Mouse (Mus musculus): ENCODE results near the gene Bpifb1. TPM values are rescaled to one million over a fixed set of nuclear protein-coding genes. Genes with fewer than 3 reads are reported as not detected.

The Bpifb1 gene
- polyA plus RNA-seq, 1 experiment from 2014 or later = 0.38 TPM

DNA sequence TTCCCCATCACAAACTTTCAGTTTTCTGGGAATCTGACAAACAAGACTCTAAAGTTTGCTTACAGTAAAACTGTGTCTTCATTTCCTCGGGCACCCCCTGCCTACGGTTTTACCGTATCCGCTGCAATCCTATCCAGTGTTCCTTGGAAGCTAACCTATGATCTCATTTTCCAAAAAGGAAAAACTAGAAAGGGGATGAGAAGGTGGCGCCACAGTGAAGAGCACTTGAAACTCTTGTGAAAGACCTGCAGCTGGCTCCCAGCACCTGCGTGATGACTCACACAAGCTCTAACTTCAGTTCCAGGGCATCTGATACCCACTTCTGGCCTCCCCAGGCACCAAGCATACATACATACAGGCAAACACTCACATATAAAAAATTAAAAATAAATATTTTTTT, 5.3 kb upstream of the Bpifb1 start:
- Histone ChIP-seq H3K4me3 (replicated peaks) (no peak overlapping the region), H3K4me2 (no peak overlapping the region), H3K9ac (no peak overlapping the region), H3K36me3 (no peaks in the 10 kb centered on the region), H3K27ac (no peak overlapping the region), H3K27me3 (no peaks in the 10 kb centered on the region), H3K4me1 (replicated peaks) (0 out of 2 replicates have a peak, but pooled peaks cover under 1% of the 10 kb centered on the region), H3K9me3 (replicated peaks) (no peaks in the 10 kb centered on the region)
- ATAC-seq (ENCODE audit: low read depth) (no peak), DNase-seq (no peak)
- 77% methylated on average over 6 of the region's 6 CpGs for WGBS (ENCODE audit: insufficient replicate concordance)

DNA sequence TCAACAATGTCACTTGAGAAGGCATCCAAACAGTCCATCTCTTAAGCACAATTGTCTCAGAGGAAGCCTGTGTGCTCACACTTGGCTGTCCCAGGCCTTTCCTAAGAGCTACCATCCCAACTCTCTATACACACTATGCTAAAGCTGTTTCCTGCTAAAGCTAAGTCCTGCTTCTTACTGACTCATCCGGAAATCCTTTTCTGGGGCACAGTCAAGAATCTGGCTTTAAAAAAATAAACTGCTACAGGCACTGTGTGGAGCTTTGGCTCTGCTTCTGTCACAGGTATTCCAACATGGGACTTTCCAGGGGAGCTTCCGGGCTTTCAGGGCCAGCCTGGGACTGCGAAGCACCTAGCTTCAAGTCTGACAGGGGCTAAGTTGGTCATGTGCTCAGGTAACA, 4.9 kb upstream of the Bpifb1 start:
- no peak overlapping the region for H3K4me2 ChIP-seq
- DNase-seq (no peak), ATAC-seq (ENCODE audit: low read depth) (no peak)
- no peaks in the 10 kb centered on the region for H3K9me3 ChIP-seq (replicated peaks)
- no peak overlapping the region for H3K9ac ChIP-seq
- 55% methylated on average over 3 of the region's 3 CpGs for WGBS (ENCODE audit: insufficient replicate concordance)
- no peak overlapping the region for H3K4me3 ChIP-seq (replicated peaks)
- no peaks in the 10 kb centered on the region for H3K36me3 ChIP-seq
- H3K27me3 ChIP-seq = no peaks in the 10 kb centered on the region
- H3K4me1 ChIP-seq (replicated peaks) = 0 out of 2 replicates have a peak, but pooled peaks cover 5% of the 10 kb centered on the region
- H3K27ac ChIP-seq = no peak overlapping the region

DNA sequence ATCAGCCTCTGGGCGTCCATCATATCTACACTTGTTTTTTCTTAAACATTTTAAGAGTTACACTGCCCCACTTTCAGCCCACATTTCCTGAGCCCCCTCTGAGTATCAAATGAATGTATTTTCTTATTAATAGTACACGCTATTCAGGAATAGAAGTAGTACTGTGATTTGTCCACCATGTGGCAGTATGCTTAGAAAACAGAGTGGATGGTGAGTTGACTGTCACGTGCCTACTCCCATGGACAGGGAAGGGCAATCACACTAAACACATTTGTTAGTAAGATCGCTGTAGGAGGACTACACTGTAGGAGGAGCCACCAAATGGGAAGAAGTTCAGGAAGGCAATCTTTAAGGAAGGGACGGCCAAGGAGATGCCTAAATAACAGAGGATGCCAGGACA, 3.1 kb upstream of the Bpifb1 start:
- Histone ChIP-seq H3K4me2 (no peak overlapping the region), H3K4me3 (replicated peaks) (no peak overlapping the region), H3K4me1 (replicated peaks) (0 out of 2 replicates have a peak, but pooled peaks cover 6% of the 10 kb centered on the region), H3K27me3 (no peaks in the 10 kb centered on the region), H3K36me3 (no peaks in the 10 kb centered on the region), H3K27ac (no peak overlapping the region), H3K9ac (no peak overlapping the region), H3K9me3 (replicated peaks) (no peaks in the 10 kb centered on the region)
- no peak for DNase-seq
- ATAC-seq (ENCODE audit: low read depth) = no peak
- WGBS (ENCODE audit: insufficient replicate concordance) = 30% methylated on average over 5 of the region's 5 CpGs

DNA sequence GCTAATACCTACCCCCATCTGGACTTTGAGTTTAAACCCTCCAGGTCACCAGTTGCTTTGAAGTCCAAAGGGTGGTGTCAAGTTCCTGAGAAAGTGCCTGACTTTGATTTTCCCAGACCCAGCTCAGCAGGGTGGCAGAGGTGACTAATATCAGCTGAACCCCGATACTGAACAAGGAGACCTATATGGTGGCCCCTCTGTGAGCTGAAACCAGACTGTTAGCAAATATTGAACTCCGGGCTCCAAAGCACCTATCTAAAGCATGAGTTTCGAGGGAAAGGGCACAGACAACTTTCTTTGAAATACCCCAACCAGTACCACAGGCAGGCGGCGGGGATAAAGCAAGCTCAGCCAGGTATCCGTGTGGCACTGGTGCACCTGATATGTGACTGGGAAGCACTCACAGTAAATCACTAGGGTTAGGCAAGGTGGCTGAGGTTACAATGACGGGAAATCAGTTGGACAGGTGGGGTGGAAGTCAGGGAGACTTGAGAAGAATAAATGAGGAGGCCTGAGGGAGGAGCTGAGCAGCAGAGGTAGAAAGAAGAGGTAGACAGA, 662 bp upstream of the Bpifb1 start:
- no peaks in the 10 kb centered on the region for H3K9me3 ChIP-seq (replicated peaks)
- no peak for ATAC-seq (ENCODE audit: low read depth)
- 0 out of 2 replicates have a peak, but pooled peaks cover 6% of the 10 kb centered on the region for H3K4me1 ChIP-seq (replicated peaks)
- DNase-seq = no peak
- no peak overlapping the region for H3K4me2 ChIP-seq
- H3K27me3 ChIP-seq = no peaks in the 10 kb centered on the region
- no peaks in the 10 kb centered on the region for H3K36me3 ChIP-seq
- H3K4me3 ChIP-seq (replicated peaks) = no peak overlapping the region
- H3K9ac ChIP-seq = no peak overlapping the region
- no peak overlapping the region for H3K27ac ChIP-seq
- WGBS (ENCODE audit: insufficient replicate concordance) = 59% methylated on average over 7 of the region's 7 CpGs

DNA sequence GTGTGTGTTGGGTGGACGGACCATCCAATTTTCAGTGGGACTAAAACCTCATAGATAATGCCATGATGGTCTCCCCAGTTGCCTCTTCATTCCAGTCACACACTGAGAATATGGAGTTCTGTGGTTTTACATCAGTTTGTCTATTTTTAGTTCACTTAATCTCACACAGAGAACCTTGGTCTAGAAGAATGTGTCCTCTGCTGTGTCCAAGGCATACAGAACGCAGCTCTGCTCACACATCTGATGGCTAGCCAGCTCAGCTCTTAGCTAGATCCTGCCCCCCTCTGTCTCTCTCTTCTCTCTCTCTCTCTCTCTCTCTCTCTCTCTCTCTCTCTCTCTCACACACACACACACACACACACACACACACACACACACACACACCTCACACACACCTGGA, 1.5 kb downstream of the Bpifb1 start:
- WGBS (ENCODE audit: insufficient replicate concordance) = 58% methylated on average over 2 of the region's 2 CpGs
- H3K9ac ChIP-seq = no peak overlapping the region
- no peak overlapping the region for H3K27ac ChIP-seq

DNA sequence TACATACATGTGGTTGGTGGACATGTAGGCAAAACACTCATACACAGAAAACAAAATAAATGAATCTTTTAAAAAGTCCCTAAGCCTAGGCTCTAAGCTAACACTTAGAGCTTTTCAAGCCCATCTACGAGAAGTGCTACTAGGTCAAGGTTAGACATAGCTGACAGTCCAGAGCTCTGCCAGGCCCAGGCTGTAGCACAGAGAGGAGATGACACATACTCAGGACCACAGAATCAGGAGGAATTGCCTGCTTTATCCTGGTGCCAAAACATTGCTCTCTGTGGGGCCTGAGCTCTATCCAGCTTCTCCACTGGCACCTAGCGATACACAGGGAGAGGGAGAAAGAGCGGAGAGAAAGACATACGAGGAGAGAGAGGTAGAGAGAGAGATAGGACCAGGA, 2.5 kb downstream of the Bpifb1 start:
- Histone ChIP-seq H3K27me3 (no peaks in the 10 kb centered on the region), H3K4me1 (replicated peaks) (0 out of 2 replicates have a peak, but pooled peaks cover 6% of the 10 kb centered on the region), H3K36me3 (no peaks in the 10 kb centered on the region), H3K4me3 (replicated peaks) (no peak overlapping the region), H3K9ac (no peak overlapping the region), H3K9me3 (replicated peaks) (no peaks in the 10 kb centered on the region), H3K27ac (no peak overlapping the region), H3K4me2 (no peak overlapping the region)
- WGBS (ENCODE audit: insufficient replicate concordance) = 66% methylated on average over 4 of the region's 4 CpGs
- DNase-seq = no peak
- ATAC-seq (ENCODE audit: low read depth) = no peak

More for the DNA sequence above, 1.5 kb downstream of the Bpifb1 start:
- Histone ChIP-seq H3K4me3 (replicated peaks) (no peak overlapping the region), H3K36me3 (no peaks in the 10 kb centered on the region), H3K27me3 (no peaks in the 10 kb centered on the region), H3K4me1 (replicated peaks) (0 out of 2 replicates have a peak, but pooled peaks cover 6% of the 10 kb centered on the region), H3K4me2 (no peak overlapping the region), H3K9me3 (replicated peaks) (no peaks in the 10 kb centered on the region)
- ATAC-seq (ENCODE audit: low read depth) = no peak
- no peak for DNase-seq

DNA sequence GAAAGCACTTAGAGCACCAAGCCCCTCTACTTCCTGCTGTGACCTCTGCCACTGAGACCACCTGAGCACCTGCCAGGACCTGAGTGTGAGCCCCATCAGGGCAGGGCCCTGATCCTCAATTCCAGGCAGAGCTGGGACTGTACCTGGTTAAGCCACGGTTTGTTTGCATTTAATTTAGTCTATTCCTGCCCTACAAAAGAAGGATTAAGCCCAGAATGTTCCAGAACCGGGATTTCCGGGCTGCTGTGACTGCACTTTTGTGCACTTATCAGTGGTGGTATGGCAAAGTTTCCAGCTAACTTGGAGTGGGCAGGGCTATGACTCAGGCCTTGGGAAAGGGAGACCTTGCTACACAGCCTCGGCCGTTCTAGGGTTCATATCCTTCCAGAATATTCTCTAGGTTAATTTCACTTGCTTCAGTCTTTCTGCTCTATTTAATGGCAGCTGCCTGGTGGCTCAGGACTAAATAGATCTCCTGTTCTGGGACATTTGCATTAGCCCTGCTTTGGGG, 3.4 kb downstream of the Bpifb1 start:
- Histone ChIP-seq H3K36me3 (no peaks in the 10 kb centered on the region), H3K4me3 (replicated peaks) (no peak overlapping the region), H3K4me2 (no peak overlapping the region), H3K9me3 (replicated peaks) (no peaks in the 10 kb centered on the region), H3K9ac (no peak overlapping the region), H3K4me1 (replicated peaks) (0 out of 2 replicates have a peak, but pooled peaks cover 6% of the 10 kb centered on the region), H3K27me3 (no peaks in the 10 kb centered on the region), H3K27ac (no peak overlapping the region)
- WGBS (ENCODE audit: insufficient replicate concordance) = 49% methylated on average over 5 of the region's 5 CpGs
- no peak for ATAC-seq (ENCODE audit: low read depth)
- no peak for DNase-seq

DNA sequence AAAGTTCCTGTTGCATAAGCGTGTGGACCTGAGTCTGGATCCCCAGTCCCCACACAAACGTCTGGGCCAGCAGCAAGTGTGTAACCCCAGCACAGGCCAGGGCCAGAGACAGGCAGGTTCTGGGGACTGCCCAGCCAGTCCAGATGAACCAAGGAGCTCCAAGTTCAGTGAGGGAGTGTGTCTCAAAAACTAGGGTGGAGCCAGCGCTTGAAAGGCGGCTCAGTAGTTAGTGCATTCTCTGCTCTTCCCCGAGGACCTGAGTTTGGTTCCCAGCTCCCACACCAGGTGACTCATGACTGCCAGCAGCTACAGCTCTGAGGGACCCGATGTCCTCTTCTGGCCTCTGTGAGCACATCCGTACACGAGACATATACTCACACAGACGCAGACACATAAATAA, 6.4 kb downstream of the Bpifb1 start:
- H3K4me1 ChIP-seq (replicated peaks) = no peaks in the 10 kb centered on the region
- DNase-seq (no peak), ATAC-seq (ENCODE audit: low read depth) (no peak)
- H3K4me2 ChIP-seq = no peak overlapping the region
- H3K36me3 ChIP-seq = no peaks in the 10 kb centered on the region
- H3K9ac ChIP-seq = no peak overlapping the region
- H3K4me3 ChIP-seq (replicated peaks) = no peak overlapping the region
- 69% methylated on average over 9 of the region's 9 CpGs for WGBS (ENCODE audit: insufficient replicate concordance)
- H3K27me3 ChIP-seq = no peaks in the 10 kb centered on the region
- no peaks in the 10 kb centered on the region for H3K9me3 ChIP-seq (replicated peaks)
- H3K27ac ChIP-seq = no peak overlapping the region

DNA sequence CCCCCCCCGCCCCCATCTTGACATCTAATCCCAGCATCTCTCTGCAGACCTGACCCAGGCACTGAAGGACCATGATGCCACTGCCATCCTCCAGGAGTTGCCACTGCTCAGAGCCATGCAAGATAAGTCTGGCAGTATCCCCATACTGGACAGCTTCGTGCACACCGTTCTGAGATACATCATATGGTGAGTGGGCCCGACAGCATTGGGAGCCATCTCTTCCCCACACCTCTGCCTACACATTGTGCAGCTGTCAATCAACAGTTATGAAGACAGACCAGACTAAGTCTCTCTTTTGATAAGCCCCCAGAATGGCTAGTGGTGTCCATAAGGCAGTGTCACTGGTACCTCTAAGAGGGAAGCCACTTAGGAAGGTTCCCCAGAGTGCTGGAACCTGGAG, 14.0 kb downstream of the Bpifb1 start:
- Histone ChIP-seq H3K4me1 (replicated peaks) (no peaks in the 10 kb centered on the region), H3K27ac (no peak overlapping the region), H3K27me3 (no peaks in the 10 kb centered on the region), H3K9me3 (replicated peaks) (no peaks in the 10 kb centered on the region), H3K36me3 (no peaks in the 10 kb centered on the region), H3K4me2 (no peak overlapping the region), H3K9ac (no peak overlapping the region), H3K4me3 (replicated peaks) (no peak overlapping the region)
- DNase-seq (no peak), ATAC-seq (ENCODE audit: low read depth) (no peak)
- 75% methylated on average over 4 of the region's 4 CpGs for WGBS (ENCODE audit: insufficient replicate concordance)

DNA sequence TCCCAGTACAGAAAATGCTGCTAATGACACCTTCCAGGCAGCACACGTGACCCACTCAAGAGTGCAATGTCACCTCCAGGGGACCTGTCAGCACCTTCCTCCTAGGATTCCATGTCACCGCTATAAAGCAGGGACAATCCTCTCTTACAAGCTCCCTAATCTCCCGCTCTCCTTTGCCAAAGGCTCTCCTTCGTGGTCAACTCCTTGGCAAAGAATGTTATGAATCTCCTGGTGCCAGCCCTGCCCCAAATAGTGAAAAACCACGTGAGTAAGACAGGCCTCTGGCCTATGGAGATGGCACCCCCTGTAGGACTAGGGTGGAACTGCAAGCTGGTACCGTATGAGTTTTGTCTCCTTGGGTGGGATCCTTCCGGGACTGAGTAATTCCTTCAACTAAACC, 16.3 kb downstream of the Bpifb1 start:
- WGBS (ENCODE audit: insufficient replicate concordance) = 46% methylated on average over 7 of the region's 7 CpGs
- H3K9me3 ChIP-seq (replicated peaks) = no peaks in the 10 kb centered on the region
- no peak overlapping the region for H3K4me2 ChIP-seq
- no peak overlapping the region for H3K27ac ChIP-seq
- H3K4me1 ChIP-seq (replicated peaks) = no peaks in the 10 kb centered on the region
- H3K27me3 ChIP-seq = no peaks in the 10 kb centered on the region
- DNase-seq = no peak
- no peak for ATAC-seq (ENCODE audit: low read depth)
- H3K9ac ChIP-seq = no peak overlapping the region
- H3K4me3 ChIP-seq (replicated peaks) = no peak overlapping the region
- no peaks in the 10 kb centered on the region for H3K36me3 ChIP-seq

DNA sequence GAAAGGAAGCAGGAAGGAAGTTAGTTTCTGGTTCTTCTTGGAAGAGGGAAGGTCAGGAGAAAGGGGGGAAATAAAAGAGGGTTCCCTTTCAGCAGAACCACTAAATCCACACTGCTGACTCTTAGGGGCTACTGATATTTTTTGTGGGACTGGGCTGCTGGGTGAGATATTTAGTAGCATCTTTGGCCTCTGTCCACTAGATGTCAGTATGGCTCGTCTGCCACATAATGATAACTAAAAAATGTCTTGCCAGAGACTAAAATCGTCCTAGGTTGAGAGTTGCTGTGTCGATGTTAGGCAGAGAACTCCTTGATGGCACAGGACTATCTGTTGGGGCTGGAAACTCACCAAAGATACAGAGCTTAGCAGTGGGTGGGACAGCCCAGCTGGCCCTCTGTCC, 18.5 kb downstream of the Bpifb1 start:
- H3K27ac ChIP-seq = no peak overlapping the region
- H3K36me3 ChIP-seq = no peaks in the 10 kb centered on the region
- H3K9ac ChIP-seq = no peak overlapping the region
- H3K9me3 ChIP-seq (replicated peaks) = no peaks in the 10 kb centered on the region
- H3K27me3 ChIP-seq = no peaks in the 10 kb centered on the region
- no peak overlapping the region for H3K4me3 ChIP-seq (replicated peaks)
- WGBS (ENCODE audit: insufficient replicate concordance) = 14% methylated on average over 3 of the region's 3 CpGs
- ATAC-seq (ENCODE audit: low read depth) (no peak), DNase-seq (no peak)
- H3K4me2 ChIP-seq = no peak overlapping the region
- no peaks in the 10 kb centered on the region for H3K4me1 ChIP-seq (replicated peaks)

DNA sequence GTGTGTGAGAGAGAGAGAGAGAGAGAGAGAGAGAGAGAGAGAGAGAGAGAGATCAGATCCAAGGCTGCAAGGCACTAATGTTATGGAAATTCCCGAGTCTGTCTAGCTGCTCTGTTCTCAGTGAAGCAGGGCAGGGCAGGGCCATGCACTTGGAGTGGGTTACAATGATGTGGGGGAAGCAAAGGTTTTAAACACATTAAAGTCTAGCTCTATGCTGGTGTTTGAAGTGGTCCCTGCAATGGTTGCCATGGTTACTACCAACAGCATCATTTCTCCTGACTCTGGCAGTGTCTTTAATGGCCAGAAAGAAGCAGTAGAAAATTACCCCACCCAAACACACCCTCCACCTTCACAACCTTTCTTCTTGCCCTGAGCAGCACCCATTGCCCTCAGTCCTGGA, 20.5 kb downstream of the Bpifb1 start:
- H3K4me3 ChIP-seq (replicated peaks) = no peak overlapping the region
- H3K9ac ChIP-seq = no peak overlapping the region
- H3K27me3 ChIP-seq = no peaks in the 10 kb centered on the region
- ATAC-seq (ENCODE audit: low read depth) = no peak
- H3K27ac ChIP-seq = no peak overlapping the region
- H3K9me3 ChIP-seq (replicated peaks) = no peaks in the 10 kb centered on the region
- 42% methylated on average over 1 of the region's 1 CpGs for WGBS (ENCODE audit: insufficient replicate concordance)
- H3K36me3 ChIP-seq = no peaks in the 10 kb centered on the region
- no peak for DNase-seq
- no peaks in the 10 kb centered on the region for H3K4me1 ChIP-seq (replicated peaks)
- H3K4me2 ChIP-seq = no peak overlapping the region

Data from liver, embryonic 13.5 days (tissue).